Mouse (Mus musculus) CH12.LX (cell line): ENCODE measurements at regions not wholly inside any gene's neighbourhood (a gene's known extent, or its start where the extent isn't known, plus 50 kb on each side); places are given as distances from the start of the nearest gene placed in this dataset.

Experiments used
- CTCF ChIP-seq, 2 experiments: IDR thresholded peaks in 1 of 2; conservative IDR thresholded peaks in 1 of 2; 2 replicates each; pipeline ENCODE4 v1.5.1; 2011 to 2012; ENCODE audit warnings: low read depth in 2 of 2, low read length in 2 of 2, improper control_type of control experiment in 1 of 2, inconsistent platforms in 1 of 2, mild to moderate bottlenecking in 1 of 2, moderate library complexity in 1 of 2
- HCFC1 ChIP-seq: IDR thresholded peaks from 2 replicates; pipeline ENCODE4 v1.6.1; 2012; ENCODE audit warnings: low read depth, mild to moderate bottlenecking, inconsistent platforms, low read length, improper control_type of control experiment
- MXI1 ChIP-seq: IDR thresholded peaks from 2 replicates; pipeline ENCODE4 v1.6.1; 2011; ENCODE audit warnings: mild to moderate bottlenecking, low read depth, low read length, improper control_type of control experiment
- POLR2A ChIP-seq: IDR thresholded peaks from 2 replicates; pipeline ENCODE4 v1.6.1; 2011; ENCODE audit warnings: low read depth, mild to moderate bottlenecking, improper control_type of control experiment, low read length
- USF1 ChIP-seq: IDR thresholded peaks from 2 replicates; pipeline ENCODE4 v1.6.1; 2014; ENCODE audit warnings: low read depth, mild to moderate bottlenecking, inconsistent platforms, low read length, improper control_type of control experiment

DNA sequence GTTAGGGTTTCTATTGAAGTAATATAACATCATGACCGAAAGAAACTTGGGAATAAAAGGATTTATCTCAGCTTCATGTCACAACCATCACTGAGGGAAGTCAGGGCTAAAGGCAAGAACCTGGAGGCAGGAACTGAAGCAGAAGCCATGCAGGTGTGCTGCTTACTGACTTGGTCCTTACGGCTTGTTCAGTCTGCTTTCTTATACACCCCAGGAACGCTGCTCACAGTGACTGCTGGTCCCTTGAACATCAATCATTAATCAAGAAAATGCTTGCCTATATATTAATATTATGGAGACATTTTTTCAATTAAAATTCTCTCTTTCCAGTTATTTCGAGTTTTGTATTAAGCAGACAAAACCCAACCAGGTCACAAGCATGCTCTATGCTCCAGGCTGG, 58.5 kb upstream of the Armc2 start:
- TF ChIP-seq USF1, result no peak
- TF ChIP-seq CTCF (conservative IDR thresholded peaks at IDR 0.05 in 1 of 2, IDR thresholded peaks at IDR 0.05 in 1 of 2; ENCODE audit: low read depth in 2 of 2, low read length in 2 of 2), result no peak
- no peak for TF ChIP-seq MXI1
- no peak for TF ChIP-seq POLR2A
- no peak for TF ChIP-seq HCFC1
